Mouse (Mus musculus) lung, embryonic 14.5 days (tissue): ENCODE results near the gene 1700067P10Rik. TPM values are rescaled to one million over a fixed set of nuclear protein-coding genes. Genes with fewer than 3 reads are reported as not detected.

Experiments
- ATAC-seq: fragments of 200-750 bp; cut with Nextera tagmentation; 2 replicates; pipeline ENCODE4 v1.8.0; 2017; ENCODE audit warnings: mild to moderate bottlenecking, moderate TSS enrichment, moderate library complexity; ENCODE audit not compliant: insufficient read depth
- DNase-seq: peaks from one replicate; pipeline ENCODE4 v3.0.0-alpha.2; 2015
- H3K27ac ChIP-seq: fragments of 300-500 bp; sonication (generic); 2 replicates; pipeline ENCODE4 v1.5.1; 2014; ENCODE audit warnings: low read depth, mild to moderate bottlenecking, moderate library complexity
- H3K27me3 ChIP-seq: fragments of 300-500 bp; sonication (generic); 2 replicates; pipeline ENCODE4 v1.6.1; 2014; ENCODE audit warnings: low read length, control low read depth; ENCODE audit not compliant: insufficient read depth
- H3K36me3 ChIP-seq: fragments of 300-500 bp; sonication (generic); 2 replicates; pipeline ENCODE4 v1.6.1; 2014; ENCODE audit warnings: control low read depth; ENCODE audit not compliant: insufficient read depth
- H3K4me1 ChIP-seq: fragments of 300-500 bp; sonication (generic); 2 replicates; pipeline ENCODE4 v1.6.1; 2014; ENCODE audit warnings: antibody characterized with exemption, control low read depth; ENCODE audit not compliant: insufficient read depth
- H3K4me2 ChIP-seq: fragments of 300-500 bp; sonication (generic); 2 replicates; pipeline ENCODE4 v1.6.1; 2014; ENCODE audit warnings: mild to moderate bottlenecking
- H3K4me3 ChIP-seq: fragments of 300-500 bp; sonication (generic); 2 replicates; pipeline ENCODE4 v1.5.1; 2014; ENCODE audit warnings: low read depth, low read length
- H3K9ac ChIP-seq: fragments of 300-500 bp; sonication (generic); 2 replicates; pipeline ENCODE4 v1.6.1; 2014
- H3K9me3 ChIP-seq: fragments of 300-500 bp; sonication (generic); 2 replicates; pipeline ENCODE4 v1.6.1; 2016; ENCODE audit warnings: low read depth, low read length, control low read depth
- CTCF ChIP-seq: IDR thresholded peaks from 2 replicates; pipeline ENCODE4 v1.5.1; 2016; ENCODE audit warnings: antibody characterized with exemption, low read depth
- WGBS: fragments of 180-500 bp; shearing (Covaris S2); extraction: QIAGEN DNeasy Blood & Tissue Kit; methylation state at CpG from one replicate; pipeline ENCODE4 v1.1.7; 2014; 5-methylcytosine and 5-hydroxymethylcytosine counted together
- polyA plus RNA-seq: library from polyadenylated mRNA; unstranded; fragments of >200 nt; fragmentation: Nextera tagmentation; extraction: Ambion mirVana; gene quantifications from 2 replicates; pipeline ENCODE4 v1.2.1, GENCODE M21; 2014

The 1700067P10Rik gene
- polyA plus RNA-seq, 1 experiment from 2014 or later: not detected

DNA sequence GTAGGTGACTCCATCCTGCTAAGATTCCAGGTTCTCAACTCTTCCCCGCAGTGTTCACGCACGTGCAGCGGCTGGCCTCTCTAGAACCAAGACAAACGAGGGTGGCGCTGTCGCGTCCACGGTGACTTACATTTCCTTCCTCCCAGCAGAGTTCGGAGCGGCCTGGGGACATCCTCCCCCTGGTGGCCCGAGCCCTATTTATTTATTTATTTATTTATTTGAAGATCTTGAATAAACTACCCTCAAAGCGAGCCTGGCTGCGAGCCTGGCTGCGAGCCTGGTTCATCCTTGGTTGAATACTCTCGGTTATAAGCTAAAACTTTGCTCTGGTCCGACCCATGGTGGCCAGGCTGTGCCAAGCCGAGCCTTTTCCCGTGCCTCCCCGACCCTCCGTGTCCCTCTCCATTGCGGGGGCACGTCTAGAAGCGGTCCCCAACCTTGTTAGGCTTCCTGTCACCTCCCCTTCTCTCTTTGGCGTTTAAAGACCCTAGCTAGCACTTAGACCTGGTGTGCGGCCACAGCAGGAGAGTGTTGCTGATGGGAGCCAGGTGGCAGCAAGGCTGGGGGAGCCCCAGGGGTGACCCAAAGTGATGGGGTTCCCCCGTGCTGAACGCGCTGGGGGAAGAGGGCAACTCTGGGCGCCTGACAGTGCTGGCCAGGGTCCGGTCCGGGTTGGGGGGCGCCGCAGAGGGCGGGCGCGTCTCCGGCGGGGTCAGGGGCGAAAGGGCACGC, 8.1 kb downstream of the 1700067P10Rik start:
- DNase-seq (peak; percentile 89), ATAC-seq (peak; percentile 57)
- peak; percentile 79 for TF ChIP-seq CTCF
- Histone ChIP-seq H3K27me3 (peaks cover 49% of the 10 kb centered on the region), H3K4me1 (peaks cover 24% of the 10 kb centered on the region), H3K9me3 (no peaks in the 10 kb centered on the region), H3K4me2 (peak overlapping the region; percentile 81), H3K4me3 (peak overlapping the region; percentile 34), H3K36me3 (no peaks in the 10 kb centered on the region), H3K9ac (peak overlapping the region; percentile 48; the same call in 1 of the 2 replicates), H3K27ac (no peak overlapping the region)
- WGBS: 1% methylated on average over 39 of the region's 41 CpGs

DNA sequence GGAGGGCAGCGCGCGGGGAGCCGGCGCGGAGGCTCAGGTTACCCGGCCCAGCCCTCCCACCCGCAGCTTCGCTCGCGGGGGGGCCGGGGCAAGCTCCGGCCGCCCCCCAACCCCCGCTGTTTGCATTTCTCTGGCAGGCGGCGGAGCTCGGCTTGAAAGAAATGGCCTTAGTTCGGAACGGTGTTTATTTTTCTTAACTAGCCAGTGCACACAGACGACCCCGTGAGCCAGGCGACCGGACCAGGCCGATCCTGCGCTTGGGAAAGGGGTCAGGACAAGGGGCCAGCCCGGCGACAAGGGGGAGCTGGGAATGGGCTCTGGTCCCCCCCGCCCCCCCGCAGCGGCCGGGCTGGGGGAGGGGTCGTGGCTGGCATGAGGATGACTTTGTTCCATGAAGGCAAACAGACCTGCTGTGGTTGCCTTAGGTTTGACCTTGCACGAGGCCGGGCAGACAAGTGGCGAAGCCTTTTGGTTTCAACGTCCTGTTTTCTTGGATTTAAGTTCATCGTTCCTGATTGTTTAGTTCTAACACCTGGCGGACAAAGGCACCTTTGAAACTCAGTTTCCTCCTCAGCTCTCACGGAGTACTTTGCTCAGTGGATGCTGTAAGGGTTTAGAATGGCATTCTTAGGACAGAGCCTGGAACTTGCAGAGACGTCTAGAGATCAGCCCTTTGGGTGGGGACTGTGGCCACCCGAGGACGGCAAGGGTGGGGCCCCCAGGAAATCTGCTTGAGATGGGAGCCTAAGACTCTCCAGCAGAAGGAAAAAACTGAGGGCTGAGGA, 8.8 kb downstream of the 1700067P10Rik start:
- H3K27ac ChIP-seq: no peak overlapping the region
- peak overlapping the region; percentile 48 for H3K9ac ChIP-seq
- peak overlapping the region; percentile 81 for H3K4me2 ChIP-seq
- TF ChIP-seq CTCF: no peak
- H3K4me1 ChIP-seq: peaks cover 24% of the 10 kb centered on the region
- peak overlapping the region; percentile 34 for H3K4me3 ChIP-seq
- peak; percentile 51 for DNase-seq
- peak; percentile 9; the same call in 1 of the 2 replicates for ATAC-seq
- no peaks in the 10 kb centered on the region for H3K36me3 ChIP-seq
- H3K9me3 ChIP-seq: no peaks in the 10 kb centered on the region
- H3K27me3 ChIP-seq: peaks cover 49% of the 10 kb centered on the region
- 1% methylated on average over 43 of the region's 43 CpGs for WGBS

GRCm38 (mm10) chr17:48098528-48098890, 9.4 kb downstream of the 1700067P10Rik start:
- 2% methylated on average over 19 of the region's 19 CpGs for WGBS
- H3K4me1 ChIP-seq: peaks cover 24% of the 10 kb centered on the region
- peak overlapping the region; percentile 81 for H3K4me2 ChIP-seq
- no peaks in the 10 kb centered on the region for H3K36me3 ChIP-seq
- peak overlapping the region; percentile 34; the same call in 1 of the 2 replicates for H3K4me3 ChIP-seq
- DNase-seq (peak; percentile 44), ATAC-seq (no peak)
- TF ChIP-seq CTCF: no peak
- peaks cover 49% of the 10 kb centered on the region for H3K27me3 ChIP-seq
- no peak overlapping the region for H3K27ac ChIP-seq
- no peaks in the 10 kb centered on the region for H3K9me3 ChIP-seq
- H3K9ac ChIP-seq: no peak overlapping the region

- ATAC-seq (no peak), DNase-seq (no peak)
- Histone ChIP-seq H3K4me2 (peak overlapping the region; percentile 81), H3K4me1 (peaks cover 24% of the 10 kb centered on the region), H3K9me3 (no peaks in the 10 kb centered on the region), H3K36me3 (no peaks in the 10 kb centered on the region), H3K27ac (no peak overlapping the region), H3K4me3 (0 out of 2 replicates have a peak overlapping the region, but pooled peaks have one; percentile 34), H3K27me3 (peaks cover 47% of the 10 kb centered on the region), H3K9ac (no peak overlapping the region)
- 39% methylated on average over 11 of the region's 11 CpGs for WGBS
- no peak for TF ChIP-seq CTCF
These were observed 10.2 kb downstream of the 1700067P10Rik start for GRCm38 (mm10) chr17:48099312-48099711.

- peak; percentile 42 for ATAC-seq
- DNase-seq: peak; percentile 96
- peak; percentile 95 for TF ChIP-seq CTCF
- Histone ChIP-seq H3K4me3 (peak overlapping the region; percentile 26), H3K27me3 (peaks cover 33% of the 10 kb centered on the region), H3K9me3 (no peaks in the 10 kb centered on the region), H3K27ac (no peak overlapping the region), H3K4me1 (peaks cover 20% of the 10 kb centered on the region), H3K9ac (no peak overlapping the region), H3K36me3 (no peaks in the 10 kb centered on the region), H3K4me2 (peak overlapping the region; percentile 57)
- 9% methylated on average over 20 of the region's 21 CpGs for WGBS
These were observed 11.6 kb downstream of the 1700067P10Rik start for GRCm38 (mm10) chr17:48100441-48101417.

DNA sequence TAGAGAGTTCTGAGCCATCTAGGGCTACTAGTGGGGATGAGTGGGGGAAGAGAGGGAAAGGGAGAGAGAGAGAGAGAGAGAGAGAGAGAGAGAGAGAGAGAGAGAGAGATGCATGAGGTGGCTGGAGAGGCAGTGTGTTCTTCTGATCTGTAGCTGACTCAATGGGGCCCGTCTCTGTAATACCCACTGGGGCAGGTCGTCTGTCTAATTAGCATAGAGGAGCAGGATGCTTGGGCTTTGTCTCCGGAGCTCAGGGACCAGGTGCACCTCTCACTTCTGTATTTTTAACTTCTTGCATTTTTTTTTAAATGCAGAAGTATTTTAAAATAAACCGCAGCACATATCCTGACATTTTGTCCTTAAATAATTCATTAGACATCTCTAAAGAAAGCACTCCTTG, 18.2 kb downstream of the 1700067P10Rik start:
- no peak for DNase-seq

More for the DNA sequence above, 18.2 kb downstream of the 1700067P10Rik start:
- Histone ChIP-seq H3K27me3 (no peaks in the 10 kb centered on the region), H3K4me2 (no peak overlapping the region), H3K27ac (no peak overlapping the region), H3K9me3 (no peaks in the 10 kb centered on the region), H3K9ac (no peak overlapping the region), H3K4me3 (no peak overlapping the region), H3K36me3 (no peaks in the 10 kb centered on the region), H3K4me1 (no peaks in the 10 kb centered on the region)
- TF ChIP-seq CTCF: no peak
- 51% methylated on average over 4 of the region's 4 CpGs for WGBS
- ATAC-seq: no peak
